Mouse (Mus musculus) lung, embryonic 16.5 days (tissue): ENCODE results near the gene Rbsn. TPM values are rescaled to one million over a fixed set of nuclear protein-coding genes. Genes with fewer than 3 reads are reported as not detected.

Experiments
- ATAC-seq: fragments of 200-750 bp; cut with Nextera tagmentation; 2 replicates; pipeline ENCODE4 v1.8.0; 2017; ENCODE audit warnings: low read depth, mild to moderate bottlenecking, moderate library complexity
- H3K27ac ChIP-seq: fragments of 300-500 bp; sonication (generic); 2 replicates; pipeline ENCODE4 v1.5.1; 2014; ENCODE audit warnings: mild to moderate bottlenecking, control low read depth, low read length
- H3K27me3 ChIP-seq: fragments of 300-500 bp; sonication (generic); 2 replicates; pipeline ENCODE4 v1.6.1; 2014; ENCODE audit warnings: low read depth, low read length, mixed read lengths; ENCODE audit not compliant: control insufficient read depth, insufficient read depth
- H3K36me3 ChIP-seq: fragments of 300-500 bp; sonication (generic); 2 replicates; pipeline ENCODE4 v1.6.1; 2014; ENCODE audit warnings: low read length; ENCODE audit not compliant: control insufficient read depth, insufficient read depth
- H3K4me1 ChIP-seq: fragments of 300-500 bp; sonication (generic); replicated peaks from 2 replicates; pipeline ENCODE4 v1.6.1; 2014; ENCODE audit warnings: low read length, mixed read lengths; ENCODE audit not compliant: control insufficient read depth, insufficient read depth
- H3K4me2 ChIP-seq: fragments of 300-500 bp; sonication (generic); 2 replicates; pipeline ENCODE4 v1.6.1; 2014; ENCODE audit warnings: low read depth, low read length, control low read depth
- H3K4me3 ChIP-seq: fragments of 300-500 bp; sonication (generic); 2 replicates; pipeline ENCODE4 v1.5.1; 2014; ENCODE audit warnings: mild to moderate bottlenecking, low read length, control low read depth
- H3K9ac ChIP-seq: fragments of 300-500 bp; sonication (generic); 2 replicates; pipeline ENCODE4 v1.6.1; 2014; ENCODE audit warnings: low read length, control low read depth
- H3K9me3 ChIP-seq: fragments of 300-500 bp; sonication (generic); 2 replicates; pipeline ENCODE4 v1.6.1; 2016; ENCODE audit warnings: low read length; ENCODE audit not compliant: control insufficient read depth
- WGBS: fragments of 180-500 bp; shearing (Covaris S2); extraction: QIAGEN DNeasy Blood & Tissue Kit; methylation state at CpG from one replicate; pipeline ENCODE4 v1.1.7; 2014; 5-methylcytosine and 5-hydroxymethylcytosine counted together
- polyA plus RNA-seq: library from polyadenylated mRNA; unstranded; fragments of >200 nt; fragmentation: Nextera tagmentation; extraction: Ambion mirVana; gene quantifications from 2 replicates; pipeline ENCODE4 v1.2.1, GENCODE M21; 2015

Gene Rbsn
- polyA plus RNA-seq: 21.6 and 24.1 TPM in 2 replicates

GRCm38 (mm10) chr6:92214773-92215449 lies at the start of gene Rbsn:
Gene Rbsn, minus strand, starts transcription at chr6:92214925.
- Histone ChIP-seq H3K4me1 (peaks cover 5% of the 10 kb centered on the region), H3K36me3 (no peaks in the 10 kb centered on the region), H3K9me3 (no peaks in the 10 kb centered on the region), H3K4me3 (peak within 1 kb of the TSS; percentile 83), H3K9ac (peak within 1 kb of the TSS; percentile 91), H3K4me2 (peak within 1 kb of the TSS; percentile 70), H3K27ac (peak within 1 kb of the TSS; percentile 67), H3K27me3 (no peaks in the 10 kb centered on the region)
- ATAC-seq: peak; percentile 98
- 8% methylated on average over 35 of the region's 35 CpGs for WGBS

GRCm38 (mm10) chr6:92261162-92261843 lies 46.6 kb upstream of the Rbsn start:
- no peak overlapping the region for H3K4me3 ChIP-seq
- H3K9ac ChIP-seq: no peak overlapping the region
- H3K4me2 ChIP-seq: no peak overlapping the region
- 63% methylated on average over 4 of the region's 4 CpGs for WGBS
- H3K27me3 ChIP-seq: no peaks in the 10 kb centered on the region
- no peaks in the 10 kb centered on the region for H3K4me1 ChIP-seq
- no peaks in the 10 kb centered on the region for H3K9me3 ChIP-seq
- no peaks in the 10 kb centered on the region for H3K36me3 ChIP-seq
- no peak overlapping the region for H3K27ac ChIP-seq
- no peak for ATAC-seq

GRCm38 (mm10) chr6:92255346-92255745 lies 40.6 kb upstream of the Rbsn start:
- H3K4me1 ChIP-seq: no peaks in the 10 kb centered on the region
- no peak overlapping the region for H3K27ac ChIP-seq
- no peak overlapping the region for H3K4me2 ChIP-seq
- H3K9ac ChIP-seq: no peak overlapping the region
- H3K27me3 ChIP-seq: no peaks in the 10 kb centered on the region
- no peak for ATAC-seq
- no peak overlapping the region for H3K4me3 ChIP-seq
- peaks cover 3% of the 10 kb centered on the region for H3K9me3 ChIP-seq
- H3K36me3 ChIP-seq: no peaks in the 10 kb centered on the region

- 55% methylated on average over 3 of the region's 3 CpGs for WGBS
- Histone ChIP-seq H3K9ac (no peak overlapping the region), H3K9me3 (peaks cover 3% of the 10 kb centered on the region), H3K27me3 (no peaks in the 10 kb centered on the region), H3K36me3 (no peaks in the 10 kb centered on the region), H3K4me3 (no peak overlapping the region), H3K27ac (peak overlapping the region; percentile 12), H3K4me1 (no peaks in the 10 kb centered on the region), H3K4me2 (no peak overlapping the region)
- ATAC-seq: peak; percentile 72
Measured at GRCm38 (mm10) chr6:92253253-92253870, 38.6 kb upstream of the Rbsn start.

GRCm38 (mm10) chr6:92247215-92247919 lies 32.6 kb upstream of the Rbsn start:
- no peaks in the 10 kb centered on the region for H3K9me3 ChIP-seq
- no peak overlapping the region for H3K9ac ChIP-seq
- peaks cover 27% of the 10 kb centered on the region for H3K27me3 ChIP-seq
- H3K4me1 ChIP-seq: no peaks in the 10 kb centered on the region
- H3K36me3 ChIP-seq: no peaks in the 10 kb centered on the region
- 24% methylated on average over 7 of the region's 7 CpGs for WGBS
- no peak overlapping the region for H3K4me3 ChIP-seq
- H3K4me2 ChIP-seq: no peak overlapping the region
- H3K27ac ChIP-seq: no peak overlapping the region
- no peak for ATAC-seq

- Histone ChIP-seq H3K36me3 (no peaks in the 10 kb centered on the region), H3K27me3 (peaks cover 27% of the 10 kb centered on the region), H3K4me1 (no peaks in the 10 kb centered on the region), H3K4me2 (no peak overlapping the region), H3K4me3 (no peak overlapping the region), H3K9ac (no peak overlapping the region), H3K27ac (no peak overlapping the region), H3K9me3 (no peaks in the 10 kb centered on the region)
- WGBS: 27% methylated on average over 3 of the region's 3 CpGs
- ATAC-seq: no peak
Measured at GRCm38 (mm10) chr6:92246335-92246734, 31.6 kb upstream of the Rbsn start.

- H3K4me2 ChIP-seq: peak within 1 kb of the TSS; percentile 54
- no peaks in the 10 kb centered on the region for H3K4me1 ChIP-seq
- H3K36me3 ChIP-seq: no peaks in the 10 kb centered on the region
- H3K9me3 ChIP-seq: no peaks in the 10 kb centered on the region
- ATAC-seq: no peak
- H3K27ac ChIP-seq: no peak within 1 kb of the TSS
- WGBS: under 1% methylated on average over 31 of the region's 31 CpGs
- H3K4me3 ChIP-seq: peak within 1 kb of the TSS; percentile 29
- H3K27me3 ChIP-seq: peaks cover 27% of the 10 kb centered on the region
- H3K9ac ChIP-seq: no peak within 1 kb of the TSS
Measured at GRCm38 (mm10) chr6:92244591-92244990, 29.9 kb upstream of the Rbsn start, which contains the start of gene Trh. Gene Trh, minus strand, starts transcription at chr6:92244650.

- H3K27ac ChIP-seq: no peak overlapping the region
- 47% methylated on average over 3 of the region's 3 CpGs for WGBS
- peak; percentile 92 for ATAC-seq
- H3K9ac ChIP-seq: no peak overlapping the region
- no peaks in the 10 kb centered on the region for H3K4me1 ChIP-seq
- no peak overlapping the region for H3K4me3 ChIP-seq
- H3K36me3 ChIP-seq: no peaks in the 10 kb centered on the region
- no peak overlapping the region for H3K4me2 ChIP-seq
- no peaks in the 10 kb centered on the region for H3K9me3 ChIP-seq
- H3K27me3 ChIP-seq: peaks cover 27% of the 10 kb centered on the region
Measured at GRCm38 (mm10) chr6:92241178-92241906, 26.6 kb upstream of the Rbsn start.
